Mouse (Mus musculus): ENCODE results near the gene Tns1. TPM values are rescaled to one million over a fixed set of nuclear protein-coding genes. Genes with fewer than 3 reads are reported as not detected.
A peak's percentile ranks its signal among the peaks of the same experiment; 100 is the strongest.
"Not testable (repeated sequence)": the region's sequence is repeated elsewhere in the genome, so short reads cannot be mapped to it uniquely, and the experiment has no call there.

Gene Tns1
- polyA plus RNA-seq, 1 experiment = 118 TPM

DNA sequence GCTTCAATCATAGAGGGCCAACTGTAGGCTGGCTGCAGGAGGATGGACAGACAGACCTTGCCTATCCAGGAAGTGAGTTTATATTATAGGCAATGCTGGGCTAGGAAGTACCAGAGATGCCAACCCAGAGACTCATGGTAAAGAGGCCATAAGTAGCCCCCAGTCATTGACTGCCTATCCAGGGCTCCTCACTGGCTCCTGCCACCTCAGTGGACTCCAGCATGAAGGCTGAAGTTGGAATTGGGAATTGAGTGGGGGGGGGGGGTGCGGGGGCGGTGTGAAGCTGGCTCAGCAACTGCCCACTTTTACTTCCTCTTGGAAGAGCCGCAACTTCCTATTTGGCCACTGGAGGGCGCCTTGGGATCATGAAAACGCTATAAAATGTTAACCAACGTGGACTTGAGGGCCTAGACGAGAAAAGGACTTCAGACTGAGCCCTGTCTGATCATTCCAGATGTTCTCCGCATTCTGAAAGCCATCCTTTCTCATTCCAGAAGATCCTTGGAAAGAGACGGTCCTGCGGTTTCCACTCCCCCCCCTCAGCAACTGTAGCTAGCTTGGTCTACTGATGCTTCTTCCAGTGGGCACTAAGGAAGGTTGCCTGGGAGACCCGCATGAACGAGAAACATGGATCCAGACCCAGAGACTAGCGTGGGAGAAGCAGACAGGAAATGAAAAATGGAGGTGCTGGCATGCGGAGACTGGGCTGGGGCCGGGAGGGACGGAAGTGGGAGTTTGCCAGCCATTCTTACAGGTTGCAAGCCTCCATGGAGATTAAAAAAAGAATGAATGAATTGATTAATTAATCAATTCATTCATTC lies 221.9 kb downstream of the Tns1 start:
- Histone ChIP-seq H3K27me3 (ENCODE audit: control insufficient read depth, insufficient read depth, insufficient read length) (no peaks in the 10 kb centered on the region), H3K79me2 (ENCODE audit: control insufficient read depth, insufficient read depth) (no peaks in the 10 kb centered on the region), H3ac (ENCODE audit: control insufficient read depth, insufficient read length, low read depth) (no peak overlapping the region), H3K36me3 (ENCODE audit: control insufficient read depth, insufficient read depth) (no peaks in the 10 kb centered on the region), H3K79me3 (ENCODE audit: low read depth) (no peaks in the 10 kb centered on the region), H3K4me3 (ENCODE audit: insufficient read depth, poor library complexity, severe bottlenecking) (no peak overlapping the region)
- no peak for TF ChIP-seq MYOG (IDR thresholded peaks at IDR 0.05; ENCODE audit: control insufficient read depth, extremely low read depth, insufficient read length)
- no peak for TF ChIP-seq MAX (IDR thresholded peaks at IDR 0.05)
- peak; percentile 61 for TF ChIP-seq CTCF (IDR thresholded peaks at IDR 0.05; ENCODE audit: control insufficient read depth, insufficient read depth, insufficient read length)
- no peak for TF ChIP-seq CEBPB (IDR thresholded peaks at IDR 0.05; ENCODE audit: low read depth)
- no peak for TF ChIP-seq MYOD1 (IDR thresholded peaks at IDR 0.05; ENCODE audit: control insufficient read depth, insufficient read length, low read depth)

DNA sequence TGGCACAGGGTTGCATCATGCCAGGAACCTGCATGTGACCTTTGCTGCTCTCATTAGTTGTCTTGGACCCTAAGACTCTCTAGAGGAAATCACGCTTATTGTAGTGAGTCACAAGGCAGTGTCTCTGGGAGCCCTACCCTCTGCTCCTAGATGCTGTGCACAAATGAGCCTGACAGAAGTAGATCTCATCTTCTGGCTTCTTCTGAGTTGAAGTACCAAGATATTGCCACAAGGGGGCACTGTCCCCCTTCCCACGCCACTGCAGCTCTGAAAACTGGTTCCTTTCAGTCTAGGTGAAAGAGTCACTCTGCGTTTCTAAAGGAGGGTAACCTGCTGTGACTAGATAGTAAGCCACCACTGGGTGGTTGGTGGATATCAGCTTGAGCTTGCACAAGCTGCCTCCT lies 222.8 kb downstream of the Tns1 start:
- Histone ChIP-seq H3K27me3 (ENCODE audit: control insufficient read depth, insufficient read depth, insufficient read length) (no peaks in the 10 kb centered on the region), H3ac (ENCODE audit: control insufficient read depth, insufficient read length, low read depth) (no peak overlapping the region), H3K79me2 (ENCODE audit: control insufficient read depth, insufficient read depth) (no peaks in the 10 kb centered on the region), H3K79me3 (ENCODE audit: low read depth) (no peaks in the 10 kb centered on the region), H3K4me3 (ENCODE audit: insufficient read depth, poor library complexity, severe bottlenecking) (no peak overlapping the region), H3K36me3 (ENCODE audit: control insufficient read depth, insufficient read depth) (no peaks in the 10 kb centered on the region)
- TF ChIP-seq MYOG (IDR thresholded peaks at IDR 0.05; ENCODE audit: control insufficient read depth, extremely low read depth, insufficient read length) (no peak), CTCF (IDR thresholded peaks at IDR 0.05; ENCODE audit: control insufficient read depth, insufficient read depth, insufficient read length) (peak; percentile 49), MYOD1 (IDR thresholded peaks at IDR 0.05; ENCODE audit: control insufficient read depth, insufficient read length, low read depth) (no peak), USF1 (IDR thresholded peaks at IDR 0.05; ENCODE audit: low read depth) (no peak)

DNA sequence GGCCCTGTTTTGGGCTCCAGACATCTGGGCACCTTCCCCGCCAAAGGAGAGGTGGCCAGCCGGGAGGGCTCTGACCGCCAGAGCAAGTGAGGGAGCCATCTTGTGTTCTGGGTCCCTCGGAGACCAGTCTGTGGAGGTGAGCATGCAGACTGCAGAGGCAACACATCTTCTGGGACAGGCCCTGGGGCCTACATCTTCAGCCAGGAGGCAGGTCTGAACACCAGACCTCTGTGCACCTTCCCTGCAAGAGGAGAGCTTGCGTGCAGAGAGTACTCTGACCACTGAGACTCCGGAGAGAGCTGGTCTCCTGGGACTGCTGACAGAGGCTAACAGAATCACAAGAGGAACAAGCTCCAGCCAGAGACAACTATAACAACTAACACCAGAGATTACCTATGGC lies 228.8 kb downstream of the Tns1 start:
- not testable (repeated sequence) for H3K79me2 ChIP-seq (ENCODE audit: control insufficient read depth, insufficient read depth); H3K79me3 ChIP-seq (ENCODE audit: low read depth); H3K27me3 ChIP-seq (ENCODE audit: control insufficient read depth, insufficient read depth, insufficient read length); H3K4me3 ChIP-seq (ENCODE audit: insufficient read depth, poor library complexity, severe bottlenecking); H3K36me3 ChIP-seq (ENCODE audit: control insufficient read depth, insufficient read depth); H3ac ChIP-seq (ENCODE audit: control insufficient read depth, insufficient read length, low read depth)

DNA sequence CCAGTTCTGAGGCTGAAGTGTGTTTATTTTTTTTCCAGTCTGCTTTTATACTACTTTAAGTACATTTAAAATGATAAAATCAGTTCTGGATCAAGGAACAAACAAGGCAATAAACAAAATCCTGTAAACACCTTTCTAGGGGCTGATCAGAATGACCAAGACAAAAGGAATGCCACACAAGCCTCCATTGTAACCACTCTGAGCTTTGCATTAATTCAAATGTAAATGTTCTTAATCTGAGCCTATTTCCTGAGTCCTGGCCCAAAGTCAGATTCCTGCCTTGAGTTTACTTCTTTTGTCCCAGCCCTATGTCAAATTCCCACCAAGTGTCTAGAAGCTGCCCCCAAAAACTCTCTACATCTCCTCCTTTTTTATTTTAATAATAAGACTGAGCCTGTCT lies 243.5 kb downstream of the Tns1 start:
- no peak overlapping the region for H3ac ChIP-seq (ENCODE audit: control insufficient read depth, insufficient read length, low read depth)
- no peaks in the 10 kb centered on the region for H3K79me3 ChIP-seq (ENCODE audit: low read depth)
- no peaks in the 10 kb centered on the region for H3K79me2 ChIP-seq (ENCODE audit: control insufficient read depth, insufficient read depth)
- TF ChIP-seq CTCF (IDR thresholded peaks at IDR 0.05; ENCODE audit: control insufficient read depth, insufficient read depth, insufficient read length) = no peak
- no peak for TF ChIP-seq CEBPB (IDR thresholded peaks at IDR 0.05; ENCODE audit: low read depth)
- no peak for TF ChIP-seq MAX (IDR thresholded peaks at IDR 0.05)
- no peak for TF ChIP-seq USF1 (IDR thresholded peaks at IDR 0.05; ENCODE audit: low read depth)
- TF ChIP-seq MYOD1 (IDR thresholded peaks at IDR 0.05; ENCODE audit: control insufficient read depth, insufficient read length, low read depth) = no peak
- no peak for TF ChIP-seq MYOG (IDR thresholded peaks at IDR 0.05; ENCODE audit: control insufficient read depth, extremely low read depth, insufficient read length)
- no peak for TF ChIP-seq FOSL1 (IDR thresholded peaks at IDR 0.05; ENCODE audit: insufficient read depth, low read length, poor library complexity, severe bottlenecking)
- no peak overlapping the region for H3K4me3 ChIP-seq (ENCODE audit: insufficient read depth, poor library complexity, severe bottlenecking)
- no peaks in the 10 kb centered on the region for H3K27me3 ChIP-seq (ENCODE audit: control insufficient read depth, insufficient read depth, insufficient read length)
- H3K36me3 ChIP-seq (ENCODE audit: control insufficient read depth, insufficient read depth) = no peaks in the 10 kb centered on the region

DNA sequence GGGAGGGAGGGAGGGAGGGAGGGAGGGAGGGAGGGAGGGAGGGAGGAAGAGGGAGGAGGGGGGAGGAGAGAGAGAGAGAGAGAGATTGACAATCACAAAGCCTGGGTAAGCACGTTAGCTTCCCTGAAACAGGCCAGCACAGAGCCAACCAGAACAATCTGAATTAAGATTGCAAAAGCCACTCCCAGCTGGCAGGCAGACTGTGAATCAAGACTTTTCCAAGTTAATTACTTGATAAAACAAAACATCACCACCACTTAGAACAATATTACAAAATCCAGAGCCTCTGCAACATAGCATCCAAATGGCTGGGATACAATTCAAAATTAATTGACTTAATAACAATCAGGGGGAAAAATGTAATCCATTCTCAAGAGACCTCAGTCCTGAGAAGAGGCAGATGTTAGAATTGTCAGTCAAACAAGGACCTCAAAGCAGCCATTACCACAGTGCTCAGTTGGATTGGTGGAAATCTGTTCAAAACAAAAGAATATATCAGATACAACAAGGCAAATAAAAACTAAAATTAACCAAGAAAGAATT lies 248.5 kb downstream of the Tns1 start:
- no peaks in the 10 kb centered on the region for H3K36me3 ChIP-seq (ENCODE audit: control insufficient read depth, insufficient read depth)
- H3ac ChIP-seq (ENCODE audit: control insufficient read depth, insufficient read length, low read depth) = no peak overlapping the region
- H3K79me3 ChIP-seq (ENCODE audit: low read depth) = no peaks in the 10 kb centered on the region
- H3K79me2 ChIP-seq (ENCODE audit: control insufficient read depth, insufficient read depth) = no peaks in the 10 kb centered on the region
- no peak for TF ChIP-seq CEBPB (IDR thresholded peaks at IDR 0.05; ENCODE audit: low read depth)
- no peak for TF ChIP-seq MAX (IDR thresholded peaks at IDR 0.05)
- TF ChIP-seq MYOD1 (IDR thresholded peaks at IDR 0.05; ENCODE audit: control insufficient read depth, insufficient read length, low read depth) = no peak
- H3K27me3 ChIP-seq (ENCODE audit: control insufficient read depth, insufficient read depth, insufficient read length) = no peaks in the 10 kb centered on the region
- H3K4me3 ChIP-seq (ENCODE audit: insufficient read depth, poor library complexity, severe bottlenecking) = no peak overlapping the region

DNA sequence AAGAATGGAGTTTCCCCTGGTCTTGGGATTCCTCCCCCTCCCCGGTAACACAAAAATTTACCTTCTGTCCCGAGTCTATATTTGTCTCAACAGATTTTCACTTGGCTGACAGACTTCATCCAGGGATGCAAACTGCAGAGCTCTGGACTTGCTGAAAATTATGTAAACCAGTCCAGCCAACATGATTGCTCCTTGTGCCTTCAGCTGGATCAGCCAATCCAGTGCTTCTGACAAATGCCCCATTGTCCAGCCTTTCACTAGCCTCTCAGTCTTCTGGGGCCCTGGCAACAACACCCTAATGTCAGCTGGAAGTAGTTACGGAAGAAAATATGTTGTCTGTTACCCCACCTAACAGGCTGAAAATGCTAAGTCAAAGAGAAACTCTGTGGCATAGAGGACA lies 259.9 kb downstream of the Tns1 start:
- TF ChIP-seq CEBPB (IDR thresholded peaks at IDR 0.05; ENCODE audit: low read depth) = no peak
- H3K27me3 ChIP-seq (ENCODE audit: control insufficient read depth, insufficient read depth, insufficient read length) = peaks cover 6% of the 10 kb centered on the region
- H3K79me2 ChIP-seq (ENCODE audit: control insufficient read depth, insufficient read depth) = no peaks in the 10 kb centered on the region
- no peak overlapping the region for H3K4me3 ChIP-seq (ENCODE audit: insufficient read depth, poor library complexity, severe bottlenecking)
- no peak overlapping the region for H3ac ChIP-seq (ENCODE audit: control insufficient read depth, insufficient read length, low read depth)
- no peaks in the 10 kb centered on the region for H3K79me3 ChIP-seq (ENCODE audit: low read depth)
- no peaks in the 10 kb centered on the region for H3K36me3 ChIP-seq (ENCODE audit: control insufficient read depth, insufficient read depth)

All from C2C12 (cell line).